Mouse (Mus musculus) hindbrain, embryonic 14.5 days (tissue): ENCODE measurements around the gene Fmo1. TPM values are rescaled to one million over a fixed set of nuclear protein-coding genes. Genes with fewer than 3 reads are reported as not detected.

ENCODE experiments used
- ATAC-seq: fragments of 200-750 bp; cut with Nextera tagmentation; 2 replicates; pipeline ENCODE4 v1.8.0; 2017; ENCODE audit warnings: moderate number of reproducible peaks, mild to moderate bottlenecking, moderate TSS enrichment, moderate library complexity; ENCODE audit not compliant: low FRiP score
- DNase-seq: peaks from one replicate; pipeline ENCODE4 v3.0.0-alpha.2; 2015; ENCODE audit warnings: low spot score
- H3K27ac ChIP-seq: fragments of 300-500 bp; sonication (generic); 2 replicates; pipeline ENCODE4 v1.5.1; 2014; ENCODE audit warnings: mild to moderate bottlenecking, moderate library complexity
- H3K27me3 ChIP-seq: fragments of 300-500 bp; sonication (generic); 2 replicates; pipeline ENCODE4 v1.6.1; 2014; ENCODE audit warnings: mild to moderate bottlenecking, low read length, mixed read lengths; ENCODE audit not compliant: control insufficient read depth, insufficient read depth
- H3K36me3 ChIP-seq: fragments of 300-500 bp; sonication (generic); replicated peaks from 2 replicates; pipeline ENCODE4 v1.6.1; 2014; ENCODE audit not compliant: control insufficient read depth, insufficient read depth
- H3K4me1 ChIP-seq: fragments of 300-500 bp; sonication (generic); replicated peaks from 2 replicates; pipeline ENCODE4 v1.6.1; 2014; ENCODE audit warnings: antibody characterized with exemption, low read length, mixed read lengths; ENCODE audit not compliant: control insufficient read depth, insufficient read depth
- H3K4me2 ChIP-seq: fragments of 300-500 bp; sonication (generic); replicated peaks from 2 replicates; pipeline ENCODE4 v1.6.1; 2014; ENCODE audit warnings: mild to moderate bottlenecking, moderate library complexity
- H3K4me3 ChIP-seq: fragments of 300-500 bp; sonication (generic); replicated peaks from 2 replicates; pipeline ENCODE4 v1.5.1; 2014; ENCODE audit warnings: mild to moderate bottlenecking, low read length
- H3K9ac ChIP-seq: fragments of 300-500 bp; sonication (generic); 2 replicates; pipeline ENCODE4 v1.6.1; 2014
- H3K9me3 ChIP-seq: fragments of 300-500 bp; sonication (generic); 2 replicates; pipeline ENCODE4 v1.6.1; 2016; ENCODE audit warnings: low read length; ENCODE audit not compliant: control insufficient read depth
- WGBS: fragments of 180-500 bp; shearing (Covaris S2); extraction: QIAGEN DNeasy Blood & Tissue Kit; methylation state at CpG from one replicate; pipeline ENCODE4 v1.1.7; 2014; 5-methylcytosine and 5-hydroxymethylcytosine counted together
- polyA plus RNA-seq: library from polyadenylated mRNA; unstranded; fragments of >200 nt; fragmentation: Nextera tagmentation; extraction: Ambion mirVana; gene quantifications from 2 replicates; pipeline ENCODE4 v1.2.1, GENCODE M21; 2014

The Fmo1 gene
- polyA plus RNA-seq, 1 experiment from 2014 or later = 36.6 TPM

DNA sequence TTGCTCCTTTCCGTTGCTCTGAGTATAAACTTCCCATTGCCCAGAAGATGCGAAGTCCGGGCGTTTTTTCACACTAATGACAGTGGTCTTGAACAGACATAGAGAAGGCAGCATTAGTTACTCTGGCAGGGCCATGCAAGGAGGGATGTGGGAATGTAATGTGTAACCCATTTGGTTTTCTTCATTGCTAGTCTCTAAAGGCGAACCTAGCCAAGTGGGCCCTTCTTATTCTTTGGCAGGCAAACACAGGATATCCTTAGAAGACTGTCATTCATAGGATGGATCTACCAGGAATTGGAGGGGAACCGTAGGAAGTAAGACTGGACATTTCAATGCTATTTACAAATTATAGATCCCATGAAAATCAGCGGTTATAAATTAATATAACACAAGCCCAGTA is 21.2 kb upstream of the Fmo1 start:
- Histone ChIP-seq H3K4me1 (no peaks in the 10 kb centered on the region), H3K9me3 (no peaks in the 10 kb centered on the region), H3K9ac (no peak overlapping the region), H3K27me3 (no peaks in the 10 kb centered on the region), H3K27ac (no peak overlapping the region), H3K4me3 (no peak overlapping the region), H3K4me2 (no peak overlapping the region), H3K36me3 (no peaks in the 10 kb centered on the region)
- ATAC-seq (no peak), DNase-seq (no peak)
- WGBS = 97% methylated on average over 7 of the region's 7 CpGs

DNA sequence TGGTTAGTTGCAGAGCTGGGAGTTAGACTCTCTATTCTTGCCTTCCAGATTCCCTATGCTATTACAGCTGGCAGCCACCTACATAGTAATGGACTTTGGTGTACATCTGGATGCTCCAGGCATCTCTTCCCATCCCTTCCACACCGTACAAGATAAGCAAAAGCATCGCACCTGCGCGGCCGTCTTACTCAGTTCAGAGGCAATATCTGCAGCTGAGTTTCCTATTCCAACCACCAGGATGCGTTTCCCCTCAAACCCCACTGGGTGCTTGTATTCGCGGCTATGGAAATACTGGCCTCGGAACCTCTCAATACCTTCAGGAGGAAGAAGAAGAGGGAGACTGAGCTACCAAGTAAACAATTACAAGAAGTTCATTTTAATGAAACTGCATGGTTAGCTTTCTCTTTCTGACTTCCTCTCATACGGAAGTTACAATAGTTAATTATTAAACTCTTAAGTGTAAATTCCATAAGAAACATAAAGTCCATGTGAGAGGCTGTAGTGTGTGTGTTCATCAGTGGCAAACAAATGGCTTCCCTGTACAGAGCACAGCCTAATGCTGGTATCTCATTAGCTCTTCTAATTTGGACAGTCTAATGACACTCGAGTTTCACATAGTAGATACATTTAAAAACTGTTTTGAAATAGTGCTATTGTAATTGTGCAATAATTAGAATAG is 19.9 kb upstream of the Fmo1 start:
- H3K4me2 ChIP-seq = no peak overlapping the region
- H3K27ac ChIP-seq = no peak overlapping the region
- no peak overlapping the region for H3K9ac ChIP-seq
- no peak for DNase-seq
- no peaks in the 10 kb centered on the region for H3K27me3 ChIP-seq
- no peaks in the 10 kb centered on the region for H3K36me3 ChIP-seq
- WGBS = 83% methylated on average over 11 of the region's 11 CpGs
- no peaks in the 10 kb centered on the region for H3K4me1 ChIP-seq
- ATAC-seq = no peak
- H3K4me3 ChIP-seq = no peak overlapping the region
- no peaks in the 10 kb centered on the region for H3K9me3 ChIP-seq

DNA sequence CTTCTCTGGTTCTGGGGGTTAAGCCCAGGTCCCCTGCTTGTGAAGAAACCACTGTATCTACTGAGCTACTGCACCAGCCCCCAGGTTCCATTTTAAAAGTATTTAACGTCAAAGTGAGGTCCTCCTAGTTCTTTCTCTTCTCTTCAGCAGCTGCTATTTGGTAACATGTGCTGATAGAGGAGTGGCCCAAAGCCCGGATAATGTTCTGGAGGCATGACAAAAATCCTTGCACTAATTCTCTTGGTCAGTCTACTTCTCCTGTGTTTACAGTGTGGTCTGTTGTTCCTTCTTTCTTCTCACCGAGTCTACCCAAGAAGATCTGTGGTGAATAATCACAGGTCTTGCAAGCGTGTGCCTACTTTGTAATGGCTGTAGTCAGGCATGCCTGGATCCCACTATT is 16.3 kb upstream of the Fmo1 start:
- no peaks in the 10 kb centered on the region for H3K4me1 ChIP-seq
- no peaks in the 10 kb centered on the region for H3K27me3 ChIP-seq
- H3K4me3 ChIP-seq = no peak overlapping the region
- H3K9me3 ChIP-seq = no peaks in the 10 kb centered on the region
- no peak overlapping the region for H3K4me2 ChIP-seq
- H3K27ac ChIP-seq = no peak overlapping the region
- H3K36me3 ChIP-seq = no peaks in the 10 kb centered on the region
- 80% methylated on average over 4 of the region's 4 CpGs for WGBS
- DNase-seq (no peak), ATAC-seq (no peak)
- no peak overlapping the region for H3K9ac ChIP-seq

DNA sequence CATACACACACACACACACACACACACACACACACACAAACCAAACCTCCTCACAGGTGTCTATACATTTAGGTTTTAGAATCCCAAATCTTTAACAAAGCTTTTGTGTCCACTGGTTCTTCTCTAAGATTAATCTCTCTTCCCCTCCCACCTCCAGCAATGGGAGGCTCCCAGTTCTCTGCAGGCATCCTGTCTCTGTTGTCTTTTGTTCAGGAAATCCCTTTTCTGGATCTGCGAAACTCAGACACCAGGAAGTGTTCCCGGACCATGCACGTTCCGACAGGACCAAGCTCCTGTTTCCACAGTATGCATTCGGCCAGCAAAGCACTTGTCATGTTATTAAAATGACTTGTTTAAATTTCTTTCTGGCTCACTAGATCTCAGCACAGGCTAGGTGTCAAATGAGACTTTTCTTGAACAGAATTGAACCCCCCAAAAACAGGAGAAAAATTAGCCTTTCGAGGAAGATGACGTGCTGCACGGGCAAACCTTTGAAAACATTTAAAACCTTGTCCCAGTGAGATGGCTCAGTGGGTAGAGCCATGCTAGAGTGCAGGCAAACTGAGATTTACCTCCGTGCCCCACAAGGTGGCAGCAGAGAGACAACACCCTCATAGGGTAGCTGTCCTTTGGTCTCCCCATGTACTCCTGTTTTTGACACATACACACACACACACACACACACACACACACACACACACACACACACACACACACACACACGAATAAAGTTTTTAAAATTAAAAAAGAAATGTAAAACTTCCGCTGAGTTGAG is 13.4 kb upstream of the Fmo1 start:
- Histone ChIP-seq H3K4me2 (no peak overlapping the region), H3K27me3 (no peaks in the 10 kb centered on the region), H3K36me3 (no peaks in the 10 kb centered on the region), H3K9me3 (no peaks in the 10 kb centered on the region), H3K4me1 (no peaks in the 10 kb centered on the region), H3K9ac (no peak overlapping the region), H3K27ac (no peak overlapping the region), H3K4me3 (no peak overlapping the region)
- no peak for DNase-seq
- no peak for ATAC-seq
- 67% methylated on average over 11 of the region's 11 CpGs for WGBS

DNA sequence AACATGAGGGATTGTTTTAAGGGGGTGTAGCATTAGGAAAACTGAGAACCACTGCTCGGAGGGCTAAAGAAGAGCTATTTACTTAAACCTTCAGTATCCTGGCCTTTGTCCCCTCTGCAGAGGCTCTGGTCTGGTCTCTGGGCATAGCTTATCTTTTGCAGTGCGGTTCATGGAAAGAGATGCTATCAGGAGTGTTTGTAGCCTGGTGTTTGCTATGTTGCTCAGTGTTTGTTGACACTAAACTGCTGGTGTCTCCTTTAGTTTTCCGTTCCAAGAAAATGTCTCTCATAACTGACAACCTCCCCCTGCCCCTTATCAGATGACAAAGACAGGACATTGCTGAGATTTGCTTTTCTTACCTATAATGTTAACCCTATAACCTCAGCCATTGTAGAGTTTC is 8.7 kb upstream of the Fmo1 start:
- H3K4me3 ChIP-seq = no peak overlapping the region
- no peaks in the 10 kb centered on the region for H3K27me3 ChIP-seq
- H3K4me1 ChIP-seq = no peaks in the 10 kb centered on the region
- H3K9me3 ChIP-seq = no peaks in the 10 kb centered on the region
- H3K4me2 ChIP-seq = no peak overlapping the region
- H3K36me3 ChIP-seq = no peaks in the 10 kb centered on the region
- ATAC-seq = no peak
- no peak for DNase-seq
- H3K9ac ChIP-seq = no peak overlapping the region
- H3K27ac ChIP-seq = no peak overlapping the region
- 84% methylated on average over 3 of the region's 3 CpGs for WGBS

DNA sequence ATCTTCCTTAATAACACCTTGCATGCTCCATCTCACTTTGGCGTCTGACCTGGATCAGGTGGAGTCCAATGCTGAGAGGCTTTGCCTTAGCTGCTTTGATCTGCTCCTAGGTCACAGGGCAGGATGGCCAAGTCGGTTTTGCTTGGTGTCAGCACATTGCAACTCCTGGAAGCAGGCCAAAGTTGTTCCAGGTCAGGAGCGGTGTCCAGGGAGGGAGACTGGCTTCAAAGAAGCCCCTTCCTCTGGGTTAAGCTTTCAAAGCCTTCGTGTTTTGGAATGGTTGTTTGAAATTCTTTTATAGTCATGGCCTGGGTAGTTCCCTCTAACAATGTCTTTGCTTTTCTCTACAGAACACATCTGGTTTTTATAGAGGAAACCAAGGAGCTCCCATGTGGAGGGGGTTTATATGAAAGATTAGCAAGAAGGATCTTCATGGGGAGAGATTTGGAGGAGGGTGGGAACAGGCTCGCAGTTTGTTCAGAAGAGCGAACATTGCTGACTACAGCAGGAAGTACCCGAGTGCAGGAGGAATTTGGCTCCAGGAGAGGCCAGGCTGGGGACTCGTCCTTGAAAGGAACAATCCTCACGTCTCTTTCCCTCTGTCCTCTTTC is 5.4 kb upstream of the Fmo1 start:
- WGBS = 66% methylated on average over 9 of the region's 9 CpGs
- 0 out of 2 replicates have a peak, but pooled peaks cover 3% of the 10 kb centered on the region for H3K9me3 ChIP-seq

DNA sequence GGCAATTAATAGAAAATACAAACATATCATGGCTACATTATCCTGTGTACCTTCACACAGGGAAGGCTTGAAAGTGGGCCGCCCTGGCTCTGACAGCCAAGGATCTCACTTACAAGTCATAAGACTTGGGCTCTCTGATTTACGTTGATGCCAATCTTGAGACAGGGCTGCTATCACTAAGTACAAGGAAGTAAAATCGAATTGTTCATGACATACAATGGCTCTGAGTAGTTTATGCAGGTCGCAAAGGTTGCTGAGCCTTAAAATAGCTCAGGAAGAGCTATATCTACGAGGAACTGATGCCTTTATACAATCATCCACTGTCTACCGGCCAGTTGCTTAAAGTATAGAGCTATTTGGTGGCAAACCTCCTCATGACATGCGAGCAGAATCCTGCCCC is 4.6 kb upstream of the Fmo1 start:
- no peak for DNase-seq
- Histone ChIP-seq H3K27ac (no peak overlapping the region), H3K9ac (no peak overlapping the region), H3K4me3 (no peak overlapping the region), H3K4me2 (no peak overlapping the region), H3K27me3 (no peaks in the 10 kb centered on the region), H3K4me1 (no peaks in the 10 kb centered on the region), H3K9me3 (0 out of 2 replicates have a peak, but pooled peaks cover 3% of the 10 kb centered on the region), H3K36me3 (no peaks in the 10 kb centered on the region)
- 89% methylated on average over 7 of the region's 7 CpGs for WGBS
- no peak for ATAC-seq

More for the DNA sequence above, 5.4 kb upstream of the Fmo1 start:
- DNase-seq (no peak), ATAC-seq (no peak)
- no peaks in the 10 kb centered on the region for H3K36me3 ChIP-seq
- H3K4me2 ChIP-seq = no peak overlapping the region
- no peaks in the 10 kb centered on the region for H3K27me3 ChIP-seq
- H3K27ac ChIP-seq = no peak overlapping the region
- H3K4me3 ChIP-seq = no peak overlapping the region
- no peak overlapping the region for H3K9ac ChIP-seq
- H3K4me1 ChIP-seq = no peaks in the 10 kb centered on the region

DNA sequence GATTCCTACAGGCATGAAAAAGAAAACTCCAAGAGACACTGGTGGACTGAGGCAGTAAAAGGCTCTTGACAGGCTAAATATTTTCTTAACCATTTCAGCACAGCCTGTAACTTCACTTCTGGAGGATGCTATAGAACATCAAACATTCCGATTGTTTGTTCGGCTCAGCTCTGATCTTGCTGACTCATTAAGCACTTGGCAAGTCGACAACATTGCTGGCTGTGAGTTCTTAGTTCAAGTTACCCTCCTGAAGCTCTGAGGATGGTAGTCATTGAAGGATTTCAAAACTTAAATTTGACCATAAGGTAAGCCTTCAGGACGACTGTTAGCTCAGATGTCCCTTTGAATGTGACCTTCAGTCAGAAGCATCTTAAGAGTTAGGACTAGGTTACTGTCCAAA is 986 bp upstream of the Fmo1 start:
- ATAC-seq = no peak
- Histone ChIP-seq H3K9ac (no peak overlapping the region), H3K36me3 (no peaks in the 10 kb centered on the region), H3K9me3 (0 out of 2 replicates have a peak, but pooled peaks cover 3% of the 10 kb centered on the region), H3K27ac (no peak overlapping the region), H3K4me2 (no peak overlapping the region), H3K4me1 (no peaks in the 10 kb centered on the region), H3K4me3 (no peak overlapping the region), H3K27me3 (no peaks in the 10 kb centered on the region)
- 74% methylated on average over 4 of the region's 4 CpGs for WGBS
- DNase-seq = no peak

DNA sequence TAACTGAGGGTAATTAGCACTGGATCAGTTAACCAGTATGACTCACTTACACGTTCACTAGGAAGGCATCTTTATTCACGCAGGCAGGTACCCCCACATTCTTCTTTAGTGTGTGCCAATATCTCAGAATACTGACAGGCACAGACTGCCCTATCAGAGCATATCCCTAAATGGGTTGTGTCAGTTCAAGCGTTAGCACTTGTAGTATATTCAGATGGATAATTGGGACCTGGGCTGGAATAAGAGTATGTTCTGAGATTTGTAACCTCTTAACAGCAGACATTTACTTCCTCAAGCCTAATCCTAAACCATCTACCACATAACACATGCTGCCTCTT is 948 bp downstream of the Fmo1 start:
- H3K9me3 ChIP-seq = 0 out of 2 replicates have a peak, but pooled peaks cover 3% of the 10 kb centered on the region
- no peak overlapping the region for H3K9ac ChIP-seq
- no peaks in the 10 kb centered on the region for H3K36me3 ChIP-seq
- no peaks in the 10 kb centered on the region for H3K27me3 ChIP-seq
- no peaks in the 10 kb centered on the region for H3K4me1 ChIP-seq
- DNase-seq (no peak), ATAC-seq (no peak)
- no peak overlapping the region for H3K4me2 ChIP-seq
- no peak overlapping the region for H3K4me3 ChIP-seq
- H3K27ac ChIP-seq = no peak overlapping the region
- WGBS = 83% methylated on average over 3 of the region's 3 CpGs
